Mouse (Mus musculus): ENCODE results near the gene Lsm6. TPM values are rescaled to one million over a fixed set of nuclear protein-coding genes. Genes with fewer than 3 reads are reported as not detected.
"Not testable (repeated sequence)": the region's sequence is repeated elsewhere in the genome, so short reads cannot be mapped to it uniquely, and the experiment has no call there.

The Lsm6 gene
- 11.8 and 15.2 TPM in 2 replicates for polyA plus RNA-seq (2012; rRNA removed)

DNA sequence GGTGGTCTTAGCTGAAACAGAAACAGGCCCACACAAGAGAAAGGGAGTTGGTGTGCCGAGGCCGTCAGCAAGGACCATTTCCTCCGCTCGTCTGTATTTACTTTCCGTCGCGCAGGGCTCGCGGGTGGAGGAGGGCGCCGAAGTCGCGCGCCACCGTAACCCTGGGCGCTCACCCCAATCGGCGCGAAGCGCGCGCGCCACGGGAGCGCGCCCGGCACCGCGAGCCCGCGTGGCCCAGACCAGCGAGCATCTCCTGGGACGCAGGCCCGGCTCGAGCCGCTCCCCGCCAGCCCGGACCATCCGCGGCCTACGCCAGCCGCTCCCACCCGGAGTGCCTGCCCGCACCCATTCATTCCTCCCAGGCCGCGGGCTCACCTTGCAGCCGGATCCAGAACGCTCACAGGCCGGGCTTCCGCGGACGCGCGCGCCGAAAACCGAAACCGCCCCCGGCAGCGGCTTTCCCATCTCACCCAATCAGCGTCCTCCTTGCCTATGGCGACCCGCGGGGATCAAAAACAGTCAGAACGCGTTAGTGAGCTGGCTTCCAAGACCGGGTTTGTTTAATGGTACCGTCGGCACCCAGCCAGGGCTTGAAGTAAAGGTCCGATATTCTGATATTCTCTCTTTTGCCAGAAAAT is at the start of gene Lsm6:
Gene Lsm6, minus strand, starts transcription at position 468 of the 638 bp plus-strand sequence.
- DNase-seq (ENCODE audit: low read depth), result peak; percentile 51

- no peak for DNase-seq (ENCODE audit: low read depth)
Measured at GRCm38 (mm10) chr8:78867036-78867435, 46.1 kb upstream of the Lsm6 start.

- DNase-seq (ENCODE audit: low read depth), result no peak
Measured at GRCm38 (mm10) chr8:78863001-78863400, 42.1 kb upstream of the Lsm6 start.

DNA sequence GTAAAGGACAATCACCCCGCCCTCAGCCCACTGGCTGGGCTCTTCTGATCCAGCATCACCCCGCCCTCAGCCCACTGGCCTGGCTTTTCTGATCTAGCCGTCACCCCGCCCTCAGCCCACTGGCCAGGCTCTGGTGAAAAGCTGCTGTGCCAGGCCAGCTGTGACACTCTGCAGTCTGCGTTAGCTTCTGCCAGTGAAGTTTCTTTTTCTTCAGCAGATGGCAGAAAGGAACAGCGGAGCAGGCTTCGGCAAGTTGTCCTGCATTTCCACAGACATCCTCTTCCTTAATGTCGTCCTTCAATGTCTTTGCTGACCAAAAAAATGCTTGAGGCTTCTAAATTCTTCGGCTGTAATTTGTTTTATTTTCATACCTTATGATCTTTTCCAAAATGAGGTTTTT is 41.1 kb upstream of the Lsm6 start:
- DNase-seq (ENCODE audit: low read depth), result no peak

DNA sequence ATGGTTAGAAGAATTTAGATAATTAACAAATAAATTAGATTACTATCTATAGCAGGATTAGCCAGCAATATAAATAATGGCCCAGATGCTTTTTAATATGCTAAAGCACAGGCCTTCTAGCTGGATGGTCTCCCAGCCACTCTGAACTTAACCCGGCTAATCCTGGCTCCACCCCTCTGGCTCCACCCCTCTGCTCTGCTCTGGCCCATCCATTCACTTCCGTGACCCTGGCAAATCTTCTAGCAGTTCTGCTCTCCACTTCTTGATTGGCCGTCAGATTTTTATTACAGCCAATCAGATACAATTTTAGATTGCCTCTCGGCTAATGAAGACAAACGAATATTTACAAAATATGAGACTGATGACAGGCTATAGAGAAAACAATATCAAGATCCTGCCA is 39.8 kb upstream of the Lsm6 start:
- DNase-seq (ENCODE audit: low read depth), result no peak

DNA sequence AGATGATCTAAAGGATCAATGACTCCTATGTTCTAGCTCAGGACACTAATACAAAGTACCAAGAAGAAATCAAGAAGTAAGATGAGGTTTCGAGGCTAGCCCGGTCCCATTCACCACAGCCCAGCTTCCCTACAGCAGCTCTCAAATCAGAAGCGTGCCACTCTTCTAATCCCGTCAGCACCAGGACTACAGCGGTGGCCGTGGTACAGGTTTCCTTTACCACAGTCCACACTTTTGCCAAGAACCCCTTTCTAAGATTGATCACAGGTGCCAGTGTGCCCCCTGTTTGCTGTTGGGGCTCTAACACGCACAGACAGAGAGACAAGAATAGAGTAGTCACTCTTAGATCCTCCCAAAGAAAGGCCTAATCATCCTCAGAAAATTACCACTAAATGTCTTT is 36.5 kb upstream of the Lsm6 start:
- no peak for DNase-seq (ENCODE audit: low read depth)

GRCm38 (mm10) chr8:78852279-78852678 is 31.3 kb upstream of the Lsm6 start:
- no peak for DNase-seq (ENCODE audit: low read depth)

DNA sequence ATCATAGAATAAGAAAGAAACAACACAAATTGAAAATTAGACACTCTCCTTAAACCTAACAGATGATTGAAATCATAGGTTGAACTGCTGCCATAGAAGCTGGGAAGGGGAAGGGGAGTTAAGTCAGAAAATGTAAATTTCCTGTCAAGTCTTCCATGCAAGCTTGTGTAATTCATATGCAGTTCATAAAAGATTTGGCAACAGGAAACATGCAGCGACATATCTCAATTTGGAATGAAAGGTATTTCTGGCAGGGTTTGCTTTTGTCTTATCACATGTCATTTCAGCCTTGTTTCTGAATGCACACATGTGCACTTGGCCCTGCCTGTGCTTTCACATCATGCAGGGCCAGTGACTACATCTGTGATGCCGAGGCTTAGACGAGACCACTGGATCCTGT is 26.3 kb upstream of the Lsm6 start:
- DNase-seq (ENCODE audit: low read depth), result no peak

GRCm38 (mm10) chr8:78844559-78844958 is 23.6 kb upstream of the Lsm6 start:
- DNase-seq (ENCODE audit: low read depth), result no peak

DNA sequence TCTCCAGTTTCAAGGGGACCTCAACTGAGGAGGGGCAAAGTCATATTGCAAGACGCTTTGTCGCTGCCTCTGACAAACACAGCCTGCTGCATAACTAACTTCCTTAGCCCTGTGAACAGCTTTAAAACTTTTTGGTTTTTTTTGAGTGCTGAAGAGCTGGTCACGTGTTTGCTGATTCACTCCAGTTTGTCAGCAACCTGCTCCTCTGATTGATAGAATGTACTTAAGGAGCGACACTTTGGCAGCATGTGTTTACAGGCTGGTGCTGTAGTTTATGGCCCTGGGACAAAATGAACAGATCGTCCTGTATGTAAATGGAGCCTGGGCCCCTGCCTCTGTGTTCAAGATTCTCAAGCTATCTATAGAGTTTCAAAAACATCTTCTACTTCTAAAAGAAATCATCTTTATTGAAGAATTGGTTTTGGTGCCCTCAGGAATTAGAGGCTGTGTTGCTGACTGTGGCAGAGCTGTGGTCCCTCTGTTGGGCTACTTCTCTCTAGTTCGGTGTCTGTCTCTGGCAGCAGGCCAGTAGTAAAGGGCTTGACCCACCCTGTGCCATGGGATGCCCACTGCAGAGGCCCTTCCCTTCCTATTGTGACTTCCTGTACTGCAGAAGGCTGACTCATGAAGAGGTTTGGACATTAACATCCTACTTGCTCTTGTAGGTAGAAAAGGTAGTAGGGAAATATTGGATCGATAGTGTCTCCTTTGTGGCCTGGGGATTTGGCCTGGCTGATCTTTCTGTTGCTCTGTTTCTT is 17.9 kb upstream of the Lsm6 start:
- DNase-seq (ENCODE audit: low read depth), result no peak

DNA sequence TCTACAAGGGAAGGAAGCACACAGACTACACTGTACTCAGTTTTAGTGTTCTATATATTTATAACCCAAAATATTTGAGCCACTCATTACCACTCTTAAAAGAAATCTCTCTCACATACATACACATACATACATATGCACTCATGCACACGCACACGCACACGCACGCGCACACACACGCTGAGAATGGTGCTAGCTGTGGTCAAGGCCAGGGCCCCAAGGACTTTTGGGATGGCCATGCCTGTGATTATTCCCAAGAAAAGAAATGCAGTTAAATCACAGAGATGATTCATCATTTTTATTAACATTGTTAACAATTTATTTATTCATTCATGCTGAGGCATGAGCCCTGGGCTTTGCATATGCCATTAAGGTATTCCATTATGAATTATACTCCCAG is 15.2 kb upstream of the Lsm6 start:
- no peak for DNase-seq (ENCODE audit: low read depth)

DNA sequence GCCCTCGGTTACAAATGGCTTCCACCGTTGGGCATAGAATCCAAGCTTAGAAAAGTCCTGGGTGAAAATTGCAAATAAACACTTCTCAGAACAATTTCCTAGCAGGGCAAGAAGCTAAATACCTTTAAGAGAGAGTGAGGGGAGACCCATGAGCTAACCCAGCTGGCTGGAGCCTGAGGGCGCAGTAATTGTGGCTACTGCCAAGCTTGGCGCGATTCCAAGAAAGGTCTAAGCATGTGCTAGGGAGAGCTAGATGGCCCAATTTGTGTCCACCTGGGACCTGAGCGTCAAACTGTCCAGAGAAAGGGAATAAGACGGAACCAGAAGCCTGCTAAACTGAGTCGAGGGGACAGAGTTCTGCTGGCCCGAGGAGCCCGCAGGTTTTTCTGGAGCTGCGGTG is 7.5 kb upstream of the Lsm6 start:
- no peak for DNase-seq (ENCODE audit: low read depth)

DNA sequence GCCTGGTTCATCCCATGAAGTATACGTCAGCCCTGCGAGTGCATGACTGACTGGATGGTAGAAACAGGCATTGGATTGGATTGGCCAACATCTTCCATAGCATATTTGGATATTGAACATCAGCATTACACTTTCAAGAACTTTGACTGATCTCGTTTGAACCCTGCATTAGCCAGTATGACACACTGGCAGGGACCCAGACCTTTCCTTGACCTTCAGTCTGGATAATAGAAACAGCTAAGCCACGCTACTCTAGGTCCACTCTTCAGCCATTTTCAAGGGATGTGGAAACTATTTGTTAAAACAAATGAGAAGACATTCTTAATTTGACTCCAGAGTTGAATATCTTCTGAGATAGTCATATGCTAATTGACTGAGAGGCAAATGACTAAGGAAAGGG is 3.6 kb upstream of the Lsm6 start:
- DNase-seq (ENCODE audit: low read depth), result no peak

DNA sequence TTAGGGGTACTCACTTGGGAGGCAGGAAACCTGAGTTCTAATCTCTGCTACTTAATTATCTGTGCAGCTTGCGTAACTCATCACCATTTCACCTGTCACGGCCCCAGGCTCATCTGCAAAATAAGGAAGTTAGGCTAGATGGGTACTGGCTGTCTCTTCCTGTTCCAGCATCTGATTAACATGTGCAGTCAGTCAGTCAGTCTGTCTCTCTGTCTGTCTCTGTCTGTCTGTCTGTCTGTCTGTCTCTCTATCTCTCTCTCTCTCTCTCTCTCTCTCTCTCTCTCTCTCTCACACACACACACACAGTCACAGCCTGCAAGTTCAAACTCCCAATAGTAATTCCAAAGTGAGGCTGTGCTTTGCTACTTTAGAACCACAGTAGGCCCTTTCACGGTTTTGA is 967 bp downstream of the Lsm6 start:
- not testable (repeated sequence) for DNase-seq (ENCODE audit: low read depth)

GRCm38 (mm10) chr8:78814743-78815142 is 6.2 kb downstream of the Lsm6 start:
- no peak for DNase-seq (ENCODE audit: low read depth)

DNA sequence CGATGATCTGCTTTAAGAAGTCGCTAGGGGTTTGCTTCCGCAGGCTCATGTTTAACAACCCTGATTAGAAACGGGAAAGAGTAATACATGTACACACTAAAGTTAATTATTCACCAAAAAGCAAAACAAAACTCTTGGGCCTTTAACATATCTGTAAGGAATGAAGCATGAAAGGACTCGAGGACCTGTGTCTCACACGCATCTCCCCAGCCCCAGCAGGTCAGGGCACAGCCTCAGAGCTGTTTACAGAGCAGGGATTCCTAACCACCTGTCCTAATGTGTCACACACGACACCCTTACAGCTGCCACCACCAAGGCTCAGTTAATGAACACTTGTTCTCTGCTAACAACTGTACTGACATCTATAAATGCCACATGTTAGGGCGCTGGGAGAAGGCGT is 7.9 kb downstream of the Lsm6 start:
- DNase-seq (ENCODE audit: low read depth), result no peak

GRCm38 (mm10) chr8:78812446-78812845 is 8.5 kb downstream of the Lsm6 start:
- no peak for DNase-seq (ENCODE audit: low read depth)

DNA sequence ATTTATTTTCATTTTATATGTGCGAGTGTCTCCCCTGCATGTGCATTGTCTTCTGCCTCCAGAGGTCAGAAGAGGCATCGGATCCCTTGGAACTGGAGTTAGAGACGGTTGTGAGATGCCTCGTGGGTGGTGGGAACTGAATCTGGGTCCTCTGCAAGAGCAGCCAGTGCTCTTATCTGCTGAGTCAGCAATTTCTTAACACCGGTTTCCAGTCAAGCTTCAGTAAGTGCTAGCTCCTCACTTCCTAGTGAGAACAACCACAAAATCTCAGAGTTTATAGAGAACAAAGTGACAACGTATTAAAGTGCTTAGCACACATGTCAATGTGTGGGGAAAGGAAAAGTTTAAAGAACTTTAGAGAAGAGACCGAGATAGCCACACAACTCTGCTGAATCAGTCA is 9.2 kb downstream of the Lsm6 start:
- DNase-seq (ENCODE audit: low read depth), result no peak

DNA sequence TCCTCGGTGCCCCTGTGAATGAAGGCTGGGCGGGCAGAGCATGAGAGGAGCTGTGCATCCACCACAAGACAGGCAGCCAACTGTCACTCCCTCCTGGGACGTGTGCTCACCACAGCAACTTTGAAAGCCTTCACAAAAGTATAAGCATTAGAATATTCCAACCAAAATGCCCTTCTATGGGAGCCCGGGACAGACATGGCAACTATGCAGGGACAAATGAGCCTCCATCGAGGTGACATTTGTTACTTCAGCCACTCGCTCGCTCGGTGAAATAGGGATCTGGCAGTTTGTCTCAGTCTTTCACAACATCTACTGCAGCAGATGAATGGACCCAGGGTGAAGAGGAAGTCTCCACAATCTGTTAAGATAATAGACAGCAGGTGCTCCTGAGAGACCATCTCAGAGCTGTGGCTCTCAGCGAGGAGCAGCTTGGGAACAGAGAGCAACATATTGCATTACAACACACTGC is 10.7 kb downstream of the Lsm6 start:
- DNase-seq (ENCODE audit: low read depth), result no peak

DNA sequence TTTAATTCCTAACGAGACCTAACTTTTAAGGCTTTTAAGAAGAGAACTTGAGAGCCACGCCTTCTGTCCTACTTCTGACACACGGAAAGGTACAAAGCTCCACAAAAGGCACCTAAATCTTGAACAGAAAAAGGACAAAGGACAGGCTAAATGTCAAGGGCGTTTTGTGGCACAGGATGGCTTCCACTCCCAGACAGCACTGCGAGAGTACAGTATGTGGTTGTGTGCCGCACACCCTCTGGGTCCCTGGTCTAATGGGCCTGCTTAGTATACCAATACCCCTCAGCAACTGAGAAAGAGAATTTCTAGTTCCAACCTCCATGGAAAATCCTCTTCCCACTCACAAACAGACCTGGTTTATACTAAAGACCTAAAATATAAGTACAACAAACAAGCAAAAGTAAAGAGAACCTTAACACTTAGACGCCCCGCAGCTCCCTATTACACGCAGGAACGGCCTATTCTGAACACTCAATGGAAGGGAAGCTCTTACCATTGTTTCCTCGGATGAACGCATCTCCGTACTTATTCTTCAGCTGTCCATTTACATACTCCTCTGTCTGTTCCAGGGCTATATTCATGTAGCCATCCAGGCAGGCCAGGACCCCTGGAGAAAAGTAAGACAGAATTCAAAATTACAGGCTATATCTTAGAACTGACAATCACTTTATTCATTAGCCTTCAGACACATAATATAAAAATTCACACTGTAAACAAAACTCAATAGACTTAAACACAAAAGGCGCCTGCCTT is 11.3 kb downstream of the Lsm6 start:
- no peak for DNase-seq (ENCODE audit: low read depth)

DNA sequence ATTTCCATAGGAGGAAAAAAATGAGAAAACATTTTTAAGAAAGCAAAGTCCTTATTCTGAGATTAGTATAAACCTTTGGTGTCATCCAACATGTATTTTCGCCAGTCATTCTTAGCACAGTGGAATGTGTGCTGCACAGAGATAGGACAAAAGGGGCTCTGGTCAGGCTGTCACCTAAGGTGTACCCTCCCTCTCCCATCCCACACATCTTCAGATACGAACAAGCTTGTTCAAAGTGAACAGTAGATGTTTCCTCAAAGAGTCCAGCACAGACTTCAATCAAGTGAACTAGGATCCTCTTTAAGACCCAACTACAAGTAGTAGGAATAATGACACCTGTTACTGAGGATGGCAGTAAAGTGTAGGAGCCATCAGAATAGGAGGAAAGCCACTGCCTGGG is 12.1 kb downstream of the Lsm6 start:
- DNase-seq (ENCODE audit: low read depth), result no peak

- no peak for DNase-seq (ENCODE audit: low read depth)
Measured at GRCm38 (mm10) chr8:78808439-78808838, 12.5 kb downstream of the Lsm6 start.

- no peak for DNase-seq (ENCODE audit: low read depth)
Measured at GRCm38 (mm10) chr8:78807283-78807682, 13.7 kb downstream of the Lsm6 start.
